Mouse (Mus musculus) spleen, embryonic (tissue): ENCODE results near the gene Celf2.

Source experiments
- CTCF ChIA-PET: fragments of 350-600 bp; sonication (Branson Sonifier 250); formaldehyde crosslinking; loops from one replicate; lab custom pipeline; 2022; lab: Charles Lee

Celf2 gene

GRCm38 (mm10) chr2:6704804-6705203 is 804.6 kb downstream of the Celf2 start:
- CTCF ChIA-PET: no interaction called here

DNA sequence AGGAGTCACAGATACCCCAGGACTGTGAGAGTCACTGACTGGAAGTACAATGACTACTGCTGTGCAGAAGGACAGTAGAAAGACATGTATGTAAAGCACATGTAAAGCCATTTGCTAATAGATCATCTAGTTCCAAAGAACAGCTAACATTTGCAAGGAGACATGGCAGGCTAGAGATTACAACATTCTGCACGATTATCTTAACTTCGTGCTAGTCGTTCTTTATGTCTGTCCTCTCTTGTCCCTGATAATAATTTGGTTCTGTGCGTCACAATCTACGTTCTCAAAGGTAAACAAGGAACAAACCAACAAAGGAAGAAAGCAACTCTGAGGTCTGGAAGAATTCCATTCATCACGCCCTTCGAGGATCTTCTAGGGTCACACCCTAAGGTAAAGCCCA is 805.0 kb downstream of the Celf2 start:
- CTCF ChIA-PET: no interaction called here

DNA sequence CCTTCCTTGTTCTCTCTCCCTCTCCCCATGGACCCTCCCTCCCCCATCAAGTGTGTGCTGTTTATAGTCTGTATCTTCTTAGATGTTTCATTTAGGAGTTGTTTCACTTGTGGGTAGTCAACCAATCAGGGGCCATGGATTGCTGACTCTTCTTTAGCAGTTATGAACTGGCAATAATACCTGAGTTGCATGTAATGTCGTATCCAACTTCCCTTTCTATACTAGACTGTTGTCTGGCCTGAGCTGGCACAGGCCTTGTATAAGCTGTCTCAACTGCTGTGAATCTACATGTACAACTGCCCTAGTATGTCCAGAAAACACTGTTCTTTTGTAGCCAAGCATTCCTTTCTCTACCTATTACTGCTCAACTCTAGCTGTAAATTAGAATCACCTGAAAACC is 813.0 kb downstream of the Celf2 start:
- CTCF ChIA-PET: interaction anchor here (0.9 kb wide), 1 partner anchor 14 kb away, joined by 3 read pairs; no protein-coding TSS in a partner anchor

DNA sequence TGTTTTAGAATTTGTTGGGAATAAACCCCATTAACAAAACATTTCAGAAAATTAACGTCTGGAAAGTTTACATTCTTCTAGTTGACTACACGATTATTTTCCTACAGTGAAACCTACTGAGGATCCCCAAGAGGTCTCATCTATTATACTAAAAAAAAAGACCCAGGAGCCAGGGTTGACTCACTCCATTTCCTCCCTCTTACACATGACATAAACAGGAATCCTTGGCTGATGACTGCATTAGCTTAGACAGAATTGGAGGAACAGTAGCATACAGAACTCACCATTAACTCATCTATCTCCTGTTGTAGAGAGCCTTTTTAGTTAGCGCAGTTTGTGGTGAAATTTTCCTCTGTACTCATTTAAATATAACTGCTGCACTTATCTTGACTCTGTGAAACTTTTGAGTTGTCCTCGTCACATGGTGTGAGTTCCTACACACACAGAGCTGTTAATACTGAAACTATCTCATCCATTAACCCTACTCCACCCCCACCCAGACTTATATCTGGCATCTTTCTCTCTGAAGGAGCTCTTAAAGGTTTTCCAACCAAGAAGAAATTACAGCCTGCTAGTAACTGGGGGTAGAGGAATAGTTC is 813.9 kb downstream of the Celf2 start:
- CTCF ChIA-PET: no interaction called here

DNA sequence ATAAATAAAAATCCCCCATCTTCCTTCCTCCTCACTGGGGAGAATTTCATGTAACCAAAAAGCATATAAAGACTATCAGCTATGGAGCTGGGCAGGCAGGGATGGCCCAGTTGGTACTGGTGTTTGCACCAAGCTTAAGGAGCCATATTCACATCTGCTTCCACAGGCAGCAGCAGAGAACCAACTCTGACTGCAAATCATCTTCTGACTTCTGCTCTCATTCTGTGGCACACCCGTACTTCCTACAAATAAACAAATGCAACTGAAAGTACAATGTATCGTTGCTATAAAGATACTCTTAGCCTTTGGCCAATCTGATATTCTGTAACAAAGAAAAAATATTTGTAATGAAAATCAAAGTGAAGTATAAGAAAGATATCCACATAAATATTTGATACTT is 819.7 kb downstream of the Celf2 start:
- CTCF ChIA-PET: interaction anchor here (1.6 kb wide), 1 partner anchor 10 kb away, joined by 4 read pairs; no protein-coding TSS in a partner anchor

- CTCF ChIA-PET: no interaction called here
Observed at GRCm38 (mm10) chr2:6678231-6678630, 831.1 kb downstream of the Celf2 start.

DNA sequence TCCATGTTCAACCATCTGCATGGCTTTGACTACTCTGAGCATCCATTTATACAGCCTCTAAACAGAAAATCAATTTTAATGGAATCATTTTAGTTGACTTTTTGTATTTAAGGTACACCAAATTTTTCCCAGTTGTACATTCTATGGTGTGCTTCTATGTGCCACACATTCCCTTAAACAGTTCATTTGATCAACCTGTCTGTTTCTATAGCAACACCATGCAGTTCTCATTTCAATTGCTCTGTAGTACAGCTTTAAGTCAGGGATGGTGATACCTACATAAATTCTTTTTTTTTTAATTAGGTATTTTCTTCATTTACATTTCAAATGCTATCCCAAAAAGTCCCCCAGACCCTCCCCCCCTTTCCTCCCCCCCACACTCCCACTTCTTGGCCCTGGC is 831.9 kb downstream of the Celf2 start:
- CTCF ChIA-PET: no interaction called here

- CTCF ChIA-PET: no interaction called here
Observed at GRCm38 (mm10) chr2:6674401-6674800, 835.0 kb downstream of the Celf2 start.

DNA sequence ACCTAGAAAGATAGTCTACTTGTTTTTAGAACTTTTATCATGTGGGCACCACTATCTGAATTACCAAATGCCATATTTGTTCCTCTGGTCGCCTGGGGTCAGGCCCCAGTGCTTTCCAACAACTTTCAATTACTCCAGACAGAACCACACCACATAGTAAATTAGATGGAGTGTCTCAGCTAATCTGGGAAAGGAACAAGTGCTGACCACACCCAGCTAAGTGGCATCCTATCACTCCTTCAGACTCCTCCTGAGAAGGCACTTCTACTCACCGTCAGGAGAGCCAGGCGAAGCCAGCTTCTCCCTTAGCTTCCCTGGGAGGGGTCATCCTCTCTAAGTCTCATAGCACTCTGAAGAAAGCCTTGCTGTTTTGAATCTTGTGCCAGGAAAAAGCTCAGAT is 835.9 kb downstream of the Celf2 start:
- CTCF ChIA-PET: interaction anchor here (1.9 kb wide), 1 partner anchor 33 kb away, joined by 7 read pairs; no protein-coding TSS in a partner anchor

- CTCF ChIA-PET: interaction anchor here (1.6 kb wide), 1 partner anchor 8 kb away, joined by 4 read pairs; no protein-coding TSS in a partner anchor
Observed at GRCm38 (mm10) chr2:6667611-6668010, 841.8 kb downstream of the Celf2 start.

GRCm38 (mm10) chr2:6659834-6660233 is 849.5 kb downstream of the Celf2 start:
- CTCF ChIA-PET: no interaction called here

DNA sequence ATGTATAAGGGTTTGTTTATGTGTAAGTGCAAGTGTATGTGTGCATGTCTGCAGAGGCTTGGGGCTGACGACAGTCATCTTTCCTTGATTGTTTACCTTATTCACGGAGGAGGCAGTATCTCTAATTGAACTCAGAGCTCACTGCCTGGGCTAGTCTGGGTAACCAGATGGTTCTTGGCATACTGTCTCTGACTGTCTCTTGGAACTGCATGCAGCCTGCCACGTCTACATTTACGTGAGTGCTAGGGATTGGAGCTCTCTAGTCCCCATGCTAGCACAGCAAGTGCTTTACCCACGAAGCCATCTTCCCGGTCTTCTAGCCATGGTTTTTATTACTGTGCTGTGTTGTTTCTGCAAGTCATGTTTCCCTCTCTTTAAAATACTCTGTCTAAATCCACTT is 855.6 kb downstream of the Celf2 start:
- CTCF ChIA-PET: interaction anchor here (0.6 to 0.7 kb wide), 2 partner anchors 125 to 314 kb away, joined by 7 to 8 read pairs; no protein-coding TSS in a partner anchor

GRCm38 (mm10) chr2:6651697-6652096 is 857.7 kb downstream of the Celf2 start:
- CTCF ChIA-PET: no interaction called here

GRCm38 (mm10) chr2:6648877-6649276 is 860.5 kb downstream of the Celf2 start:
- CTCF ChIA-PET: no interaction called here

DNA sequence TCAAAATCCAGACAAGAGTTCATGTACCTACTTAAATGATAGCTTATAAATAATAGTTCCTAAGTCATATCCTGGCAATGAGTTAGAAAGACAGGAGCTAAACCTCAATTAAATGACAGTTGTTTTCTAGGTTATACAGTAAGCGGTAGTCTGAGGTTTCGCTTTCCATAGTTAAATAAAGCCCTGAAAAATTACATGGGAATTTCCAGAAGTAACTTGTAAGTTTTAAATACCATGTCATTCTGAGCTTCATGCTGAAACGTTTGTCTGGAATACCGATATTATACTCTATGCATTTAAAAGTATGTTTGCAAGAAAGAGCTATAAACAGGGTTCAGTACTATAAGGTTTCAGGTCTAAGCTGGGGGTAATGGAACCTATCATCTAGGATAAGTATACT is 862.3 kb downstream of the Celf2 start:
- CTCF ChIA-PET: interaction anchor here (0.6 kb wide), 1 partner anchor 146 kb away, joined by 8 read pairs; no protein-coding TSS in a partner anchor

DNA sequence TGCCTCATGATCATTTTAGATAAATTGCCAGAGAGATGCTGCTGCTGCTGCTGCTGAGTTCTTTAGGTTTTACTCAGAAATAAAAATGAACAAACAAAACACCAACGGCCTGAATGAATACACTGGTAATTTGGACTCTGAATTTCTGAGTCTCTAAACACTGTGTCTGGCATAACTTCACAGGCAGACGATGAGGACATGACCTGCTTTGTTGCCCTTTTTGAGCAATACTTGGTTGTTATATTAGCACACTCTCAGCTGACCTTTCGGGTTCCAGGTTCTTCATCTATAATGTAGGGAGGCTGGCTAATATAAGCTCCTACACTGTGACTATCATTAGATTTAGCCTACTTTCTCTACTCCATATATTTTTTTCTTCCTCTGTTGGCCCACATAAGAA is 863.0 kb downstream of the Celf2 start:
- CTCF ChIA-PET: no interaction called here

- CTCF ChIA-PET: no interaction called here
Observed at GRCm38 (mm10) chr2:6642222-6642850, 867.0 kb downstream of the Celf2 start.

- CTCF ChIA-PET: no interaction called here
Observed at GRCm38 (mm10) chr2:6639370-6639769, 870.0 kb downstream of the Celf2 start.

DNA sequence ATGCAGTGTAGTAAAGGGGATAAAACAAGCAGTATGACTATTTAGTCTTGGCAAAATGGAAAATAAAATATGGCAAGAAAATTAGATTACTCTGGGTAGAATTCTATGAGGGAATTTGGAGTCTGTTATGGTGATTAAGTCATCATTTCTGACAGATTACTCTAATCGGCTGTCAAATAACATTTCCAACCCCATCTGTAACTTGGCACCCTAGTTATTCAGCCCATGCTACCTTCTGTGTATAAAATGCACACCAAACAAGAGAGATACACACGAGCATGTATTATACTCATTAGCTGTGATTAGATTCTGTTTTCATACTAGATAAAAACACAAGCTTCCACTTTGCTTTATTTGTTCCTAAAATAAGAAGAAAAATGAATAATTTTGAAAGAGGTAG is 872.2 kb downstream of the Celf2 start:
- CTCF ChIA-PET: no interaction called here

- CTCF ChIA-PET: no interaction called here
Observed at GRCm38 (mm10) chr2:6634899-6635298, 874.5 kb downstream of the Celf2 start.

GRCm38 (mm10) chr2:6633115-6633514 is 876.2 kb downstream of the Celf2 start:
- CTCF ChIA-PET: no interaction called here

DNA sequence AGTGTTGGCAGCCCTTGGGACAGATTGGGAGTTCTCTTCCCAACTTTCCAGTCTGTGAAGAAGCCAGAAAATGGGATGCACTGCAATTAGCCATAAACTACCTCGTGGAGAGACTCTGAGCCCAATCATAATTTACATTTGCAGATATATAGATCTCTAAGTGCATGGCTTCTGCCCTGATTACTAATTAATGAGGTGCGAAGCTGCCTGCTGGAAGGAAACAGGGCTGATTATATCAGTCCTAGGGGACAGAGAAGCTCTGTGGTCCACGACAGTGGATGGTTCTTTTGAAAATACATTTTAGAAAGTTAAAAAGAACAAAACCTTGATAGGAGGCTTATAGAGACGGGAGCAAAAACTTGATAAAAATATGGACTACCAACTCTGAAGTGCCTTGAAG is 885.6 kb downstream of the Celf2 start:
- CTCF ChIA-PET: no interaction called here

DNA sequence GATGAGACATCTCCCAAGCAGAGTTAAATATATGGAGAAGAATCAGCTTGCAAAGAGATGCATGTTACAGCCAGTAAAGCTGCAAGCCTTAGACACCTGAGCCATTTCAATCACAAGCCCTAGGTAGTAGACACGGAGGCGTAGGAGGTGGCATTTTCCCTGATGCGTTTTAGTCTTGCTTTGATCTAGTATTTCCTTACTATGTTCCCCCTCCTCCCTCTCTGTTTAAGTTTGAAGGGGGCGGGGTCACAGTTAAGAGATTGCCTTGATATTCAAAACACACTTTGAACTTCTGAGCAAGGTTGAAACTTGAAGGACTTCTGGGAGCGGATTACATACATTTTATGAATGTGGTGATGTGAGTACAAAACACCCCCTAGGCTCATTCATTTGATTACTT is 887.3 kb downstream of the Celf2 start:
- CTCF ChIA-PET: no interaction called here
